Mouse (Mus musculus): ENCODE results near the gene Rps15.

Rps15 gene

GRCm38 (mm10) chr10:80341491-80342304 lies 49.4 kb downstream of the Rps15 start:
- no peak for DNase-seq (ENCODE audit: low read depth)

GRCm38 (mm10) chr10:80342305-80342748 lies 50.1 kb downstream of the Rps15 start:
- DNase-seq (ENCODE audit: low read depth), result no peak

DNA sequence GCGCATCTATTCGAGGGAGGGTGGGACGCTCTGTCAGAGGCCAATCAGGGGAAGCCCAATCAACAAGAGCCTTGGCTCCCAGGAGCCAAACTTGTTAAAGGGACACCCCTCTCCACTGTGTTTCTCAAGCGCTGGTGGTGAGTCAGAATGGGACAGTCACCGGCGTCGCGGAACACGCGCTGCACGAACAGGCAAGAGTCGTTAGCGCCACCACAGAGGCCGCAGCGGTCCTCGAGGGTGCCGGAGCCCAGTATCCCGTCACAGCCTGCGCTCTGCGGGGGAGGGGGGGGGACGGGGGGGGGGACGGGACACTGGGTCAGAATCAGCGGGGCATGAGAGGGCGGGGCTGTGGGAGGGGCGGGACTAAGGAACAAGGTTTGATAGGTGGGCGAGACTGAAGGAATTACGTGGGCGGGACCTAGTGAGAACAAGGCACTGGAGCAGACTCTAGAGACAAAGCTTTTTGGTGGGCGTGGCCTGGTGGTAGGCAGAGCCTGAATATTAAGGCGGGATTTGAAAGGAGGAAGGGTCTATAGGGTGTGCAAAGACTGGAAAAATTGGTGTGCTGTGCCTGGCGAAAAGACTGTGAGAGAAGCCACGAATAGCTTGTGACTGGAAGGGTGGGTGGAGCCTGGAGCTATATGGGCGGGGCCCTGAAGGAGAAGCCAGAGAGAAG lies 50.6 kb downstream of the Rps15 start:
- no peak for DNase-seq (ENCODE audit: low read depth)

- no peak for DNase-seq (ENCODE audit: low read depth)
These were observed 51.2 kb downstream of the Rps15 start for GRCm38 (mm10) chr10:80343425-80343895.
